Comparison of ENCODE assay signal across 8 mouse cellular contexts in genomic region chr6:116821215-116821912, GRCm38 (mm10).
A peak's percentile ranks its signal among the peaks of the same experiment; 100 is the strongest.
DNase-seq lines count a peak whose midpoint lies in the region; ATAC-seq lines count a peak whose summit lies in the region.
"Had no signal": no experiment of that assay in that cellular context is flagged by ENCODE, and none has a peak within 500 bp of the region (broad histone marks: within the 10 kb centered on the region; RNA-seq: fewer than 3 reads in every experiment).

No protein-coding gene starts in this region.

- H3K27ac ChIP-seq in embryonic facial prominence, embryonic 14.5 days (replicated peaks; ENCODE audit: low read depth, low read length) = no peak overlapping the region
- H3K27ac ChIP-seq in hindbrain, embryonic 14.5 days = peak overlapping the region; percentile 57
- H3K27ac ChIP-seq: heart, embryonic 13.5 days had no signal

- no peaks in the 10 kb centered on the region for H3K27me3 ChIP-seq in embryonic facial prominence, embryonic 14.5 days (replicated peaks; ENCODE audit: control insufficient read depth, insufficient read depth, low read length)
- H3K27me3 ChIP-seq in hindbrain, embryonic 14.5 days (ENCODE audit: control insufficient read depth, insufficient read depth, low read length) = no peaks in the 10 kb centered on the region
- H3K27me3 ChIP-seq: heart, embryonic 13.5 days had no signal

- H3K4me1 ChIP-seq in embryonic facial prominence, embryonic 14.5 days (ENCODE audit: control insufficient read depth, insufficient read depth, low read length) = peaks cover 3% of the 10 kb centered on the region
- peaks cover 10% of the 10 kb centered on the region; the same call in 1 of the 2 replicates for H3K4me1 ChIP-seq in hindbrain, embryonic 14.5 days (replicated peaks; ENCODE audit: control insufficient read depth, insufficient read depth, low read length)

- DNase-seq in ovary, adult 18-20 months (ENCODE audit: low spot score) = peak; percentile 10
- DNase-seq in ovary, postnatal 10 days (ENCODE audit: low spot score) = no peak
- DNase-seq in embryonic facial prominence, embryonic 14.5 days (ENCODE audit: low spot score) = peak; percentile 70
- peak; percentile 62 for DNase-seq in hindbrain, embryonic 14.5 days (ENCODE audit: low spot score)
- peak; percentile 50 for DNase-seq in lung, postnatal 36 days
- DNase-seq in urinary bladder, postnatal 4 days (ENCODE audit: low spot score in 2 of 2) = peak; percentile 56 to 64

- no peaks in the 10 kb centered on the region for H3K9me3 ChIP-seq in embryonic facial prominence, embryonic 14.5 days (ENCODE audit: control insufficient read depth, low read length)
- H3K9me3 ChIP-seq in hindbrain, embryonic 14.5 days (ENCODE audit: control insufficient read depth, low read length) = no peaks in the 10 kb centered on the region
- H3K9me3 ChIP-seq: heart, embryonic 13.5 days had no signal

- no peak overlapping the region for H3K9ac ChIP-seq in embryonic facial prominence, embryonic 14.5 days (ENCODE audit: low read depth, low read length)
- no peak overlapping the region for H3K9ac ChIP-seq in hindbrain, embryonic 14.5 days
- H3K9ac ChIP-seq: heart, embryonic 13.5 days had no signal

- ATAC-seq in embryonic facial prominence, embryonic 14.5 days (ENCODE audit: low read depth) = no peak; the same call in 1 of the 2 replicates
- ATAC-seq in hindbrain, embryonic 14.5 days (ENCODE audit: low FRiP score) = peak; percentile 80; the same call in 1 of the 2 replicates
- ATAC-seq in cerebellum, adult (ENCODE audit: insufficient number of reproducible peaks, low FRiP score, low TSS enrichment) = no peak

- WGBS in embryonic facial prominence, embryonic 14.5 days = 47% methylated on average over 12 of the region's 12 CpGs
- WGBS in hindbrain, embryonic 14.5 days = 27% methylated on average over 12 of the region's 12 CpGs

- no peak overlapping the region for H3K4me2 ChIP-seq in embryonic facial prominence, embryonic 14.5 days (ENCODE audit: low read depth, low read length)
- H3K4me2 ChIP-seq in hindbrain, embryonic 14.5 days (replicated peaks) = no peak overlapping the region
- H3K4me2 ChIP-seq: heart, embryonic 13.5 days had no signal

- no peaks in the 10 kb centered on the region for H3K36me3 ChIP-seq in embryonic facial prominence, embryonic 14.5 days (ENCODE audit: control insufficient read depth, insufficient read depth, low read length)
- H3K36me3 ChIP-seq in hindbrain, embryonic 14.5 days (replicated peaks; ENCODE audit: control insufficient read depth, insufficient read depth) = no peaks in the 10 kb centered on the region
- H3K36me3 ChIP-seq: heart, embryonic 13.5 days had no signal

- no peak overlapping the region for H3K4me3 ChIP-seq in embryonic facial prominence, embryonic 14.5 days (ENCODE audit: low read depth, low read length)
- H3K4me3 ChIP-seq in hindbrain, embryonic 14.5 days (replicated peaks; ENCODE audit: low read length) = no peak overlapping the region
- H3K4me3 ChIP-seq: heart, embryonic 13.5 days had no signal
